Mouse (Mus musculus) stomach, embryonic 15.5 days (tissue): Measurements from ENCODE around the gene Dgcr2. TPM values are rescaled to one million over a fixed set of nuclear protein-coding genes. Genes with fewer than 3 reads are reported as not detected.

ENCODE experiments used
- ATAC-seq: fragments of 200-750 bp; cut with Nextera tagmentation; 2 replicates; pipeline ENCODE4 v1.8.0; 2017; ENCODE audit warnings: low read depth, moderate number of reproducible peaks, moderate TSS enrichment; ENCODE audit not compliant: insufficient read depth, low FRiP score
- H3K27ac ChIP-seq: fragments of 300-500 bp; sonication (generic); 2 replicates; pipeline ENCODE4 v1.5.1; 2015; ENCODE audit warnings: mild to moderate bottlenecking, inconsistent platforms
- H3K27me3 ChIP-seq: fragments of 300-500 bp; sonication (generic); replicated peaks from 2 replicates; pipeline ENCODE4 v1.6.1; 2015; ENCODE audit warnings: inconsistent platforms
- H3K36me3 ChIP-seq: fragments of 300-500 bp; sonication (generic); 2 replicates; pipeline ENCODE4 v1.6.1; 2015; ENCODE audit warnings: inconsistent platforms
- H3K4me1 ChIP-seq: fragments of 300-500 bp; sonication (generic); 2 replicates; pipeline ENCODE4 v1.6.1; 2015; ENCODE audit warnings: inconsistent platforms
- H3K4me2 ChIP-seq: fragments of 300-500 bp; sonication (generic); 2 replicates; pipeline ENCODE4 v1.6.1; 2015; ENCODE audit warnings: mild to moderate bottlenecking, inconsistent platforms
- H3K4me3 ChIP-seq: fragments of 300-500 bp; sonication (generic); replicated peaks from 2 replicates; pipeline ENCODE4 v1.5.1; 2015; ENCODE audit warnings: inconsistent platforms
- H3K9ac ChIP-seq: fragments of 300-500 bp; sonication (generic); 2 replicates; pipeline ENCODE4 v1.6.1; 2015; ENCODE audit warnings: inconsistent platforms
- H3K9me3 ChIP-seq: fragments of 300-500 bp; sonication (generic); 2 replicates; pipeline ENCODE4 v1.6.1; 2016; ENCODE audit warnings: inconsistent platforms
- WGBS: fragments of 180-500 bp; shearing (Covaris S2); methylation state at CpG from one replicate; pipeline ENCODE4 v1.1.7; 2015; 5-methylcytosine and 5-hydroxymethylcytosine counted together
- polyA plus RNA-seq: library from polyadenylated mRNA; unstranded; fragments of >200 nt; fragmentation: Nextera tagmentation; extraction: Ambion mirVana; gene quantifications from 2 replicates; pipeline ENCODE4 v1.2.1, GENCODE M21; 2015

The Dgcr2 gene
- polyA plus RNA-seq, 1 experiment from 2014 or later = 74.6 TPM

DNA sequence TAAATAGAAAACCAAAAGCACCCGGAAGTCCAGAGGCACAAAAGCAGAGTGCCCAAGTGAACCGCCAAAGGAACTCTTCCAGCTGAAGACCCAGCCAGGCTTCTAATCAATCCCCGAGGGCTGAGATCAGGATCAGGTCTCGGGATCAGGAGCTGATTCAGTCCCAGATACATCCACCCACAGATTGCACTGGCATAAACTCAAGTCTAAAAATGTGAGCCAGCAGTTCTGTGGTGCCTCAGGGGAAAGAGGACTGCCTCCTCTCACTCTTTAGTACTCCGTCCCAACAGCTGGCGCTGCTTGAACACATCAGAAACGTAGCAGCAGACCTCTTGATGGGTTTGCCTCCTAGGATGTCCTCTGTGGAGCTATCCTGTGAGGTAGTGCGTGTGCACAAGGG lies 81.8 kb downstream of the Dgcr2 start:
- Histone ChIP-seq H3K27ac (no peak overlapping the region), H3K9me3 (no peaks in the 10 kb centered on the region), H3K4me1 (0 out of 2 replicates have a peak, but pooled peaks cover 10% of the 10 kb centered on the region), H3K4me3 (no peak overlapping the region), H3K36me3 (no peaks in the 10 kb centered on the region), H3K9ac (no peak overlapping the region), H3K27me3 (no peaks in the 10 kb centered on the region), H3K4me2 (no peak overlapping the region)
- 82% methylated on average over 8 of the region's 8 CpGs for WGBS
- ATAC-seq = no peak

- H3K27me3 ChIP-seq = no peaks in the 10 kb centered on the region
- peak; percentile 81 for ATAC-seq
- H3K4me1 ChIP-seq = 0 out of 2 replicates have a peak, but pooled peaks cover 10% of the 10 kb centered on the region
- H3K4me3 ChIP-seq = peak overlapping the region; percentile 50
- WGBS = 2% methylated on average over 63 of the region's 63 CpGs
- H3K4me2 ChIP-seq = peak overlapping the region; percentile 96
- H3K9me3 ChIP-seq = no peaks in the 10 kb centered on the region
- peak overlapping the region; percentile 51; the same call in 1 of the 2 replicates for H3K9ac ChIP-seq
- no peaks in the 10 kb centered on the region for H3K36me3 ChIP-seq
- H3K27ac ChIP-seq = no peak overlapping the region; the same call in 1 of the 2 replicates
Measured at GRCm38 (mm10) chr16:17815411-17816402, 82.7 kb downstream of the Dgcr2 start.

GRCm38 (mm10) chr16:17813173-17813572 lies 85.2 kb downstream of the Dgcr2 start:
- ATAC-seq = no peak
- Histone ChIP-seq H3K27ac (no peak overlapping the region), H3K4me2 (no peak overlapping the region), H3K9me3 (no peaks in the 10 kb centered on the region), H3K27me3 (0 out of 2 replicates have a peak, but pooled peaks cover 8% of the 10 kb centered on the region), H3K36me3 (no peaks in the 10 kb centered on the region), H3K9ac (no peak overlapping the region), H3K4me3 (no peak overlapping the region), H3K4me1 (peaks cover 24% of the 10 kb centered on the region)
- WGBS = 49% methylated on average over 4 of the region's 4 CpGs

- no peak for ATAC-seq
- WGBS = 8% methylated on average over 5 of the region's 5 CpGs
- no peak overlapping the region for H3K9ac ChIP-seq
- H3K9me3 ChIP-seq = no peaks in the 10 kb centered on the region
- H3K4me2 ChIP-seq = no peak overlapping the region
- H3K4me1 ChIP-seq = peaks cover 34% of the 10 kb centered on the region
- H3K36me3 ChIP-seq = no peaks in the 10 kb centered on the region
- no peak overlapping the region for H3K27ac ChIP-seq
- 0 out of 2 replicates have a peak, but pooled peaks cover 8% of the 10 kb centered on the region for H3K27me3 ChIP-seq
- no peak overlapping the region for H3K4me3 ChIP-seq
Measured at GRCm38 (mm10) chr16:17812120-17812519, 86.2 kb downstream of the Dgcr2 start.

- ATAC-seq = no peak
Measured at GRCm38 (mm10) chr16:17809711-17810110, 88.7 kb downstream of the Dgcr2 start.

DNA sequence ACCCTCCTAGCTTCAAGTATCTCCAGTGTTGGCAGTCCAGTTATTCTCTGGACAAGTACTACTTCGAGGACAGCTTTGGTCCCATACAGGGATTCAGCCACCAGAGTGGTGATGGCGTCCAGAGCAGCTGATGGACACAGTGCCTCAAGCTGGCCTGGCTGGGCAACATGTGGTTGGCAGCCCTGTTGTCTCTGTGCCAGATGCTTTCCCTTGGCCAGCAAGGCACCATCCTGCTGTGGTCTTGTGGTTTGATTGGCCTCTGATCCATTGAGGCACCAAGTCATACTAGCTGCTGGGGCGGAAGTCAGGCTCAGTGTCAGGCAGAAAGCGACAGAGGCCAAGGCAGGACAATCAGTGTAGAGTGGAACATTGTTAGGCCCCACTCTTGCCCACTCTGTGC lies 89.2 kb downstream of the Dgcr2 start:
- ATAC-seq = no peak
- Histone ChIP-seq H3K4me1 (peaks cover 46% of the 10 kb centered on the region), H3K9me3 (no peaks in the 10 kb centered on the region), H3K27ac (peak overlapping the region; percentile 72), H3K36me3 (peaks cover 3% of the 10 kb centered on the region; the same call in 1 of the 2 replicates), H3K4me2 (no peak overlapping the region), H3K4me3 (no peak overlapping the region), H3K27me3 (peaks cover 27% of the 10 kb centered on the region), H3K9ac (no peak overlapping the region)
- WGBS = 86% methylated on average over 4 of the region's 4 CpGs

More at GRCm38 (mm10) chr16:17809711-17810110, 88.7 kb downstream of the Dgcr2 start:
- H3K9me3 ChIP-seq = no peaks in the 10 kb centered on the region
- H3K4me3 ChIP-seq = no peak overlapping the region
- peaks cover 3% of the 10 kb centered on the region; the same call in 1 of the 2 replicates for H3K36me3 ChIP-seq
- WGBS = 19% methylated on average over 7 of the region's 7 CpGs
- H3K27me3 ChIP-seq = peaks cover 21% of the 10 kb centered on the region
- peak overlapping the region; percentile 72 for H3K27ac ChIP-seq
- H3K4me1 ChIP-seq = peaks cover 40% of the 10 kb centered on the region
- H3K9ac ChIP-seq = no peak overlapping the region
- H3K4me2 ChIP-seq = no peak overlapping the region

DNA sequence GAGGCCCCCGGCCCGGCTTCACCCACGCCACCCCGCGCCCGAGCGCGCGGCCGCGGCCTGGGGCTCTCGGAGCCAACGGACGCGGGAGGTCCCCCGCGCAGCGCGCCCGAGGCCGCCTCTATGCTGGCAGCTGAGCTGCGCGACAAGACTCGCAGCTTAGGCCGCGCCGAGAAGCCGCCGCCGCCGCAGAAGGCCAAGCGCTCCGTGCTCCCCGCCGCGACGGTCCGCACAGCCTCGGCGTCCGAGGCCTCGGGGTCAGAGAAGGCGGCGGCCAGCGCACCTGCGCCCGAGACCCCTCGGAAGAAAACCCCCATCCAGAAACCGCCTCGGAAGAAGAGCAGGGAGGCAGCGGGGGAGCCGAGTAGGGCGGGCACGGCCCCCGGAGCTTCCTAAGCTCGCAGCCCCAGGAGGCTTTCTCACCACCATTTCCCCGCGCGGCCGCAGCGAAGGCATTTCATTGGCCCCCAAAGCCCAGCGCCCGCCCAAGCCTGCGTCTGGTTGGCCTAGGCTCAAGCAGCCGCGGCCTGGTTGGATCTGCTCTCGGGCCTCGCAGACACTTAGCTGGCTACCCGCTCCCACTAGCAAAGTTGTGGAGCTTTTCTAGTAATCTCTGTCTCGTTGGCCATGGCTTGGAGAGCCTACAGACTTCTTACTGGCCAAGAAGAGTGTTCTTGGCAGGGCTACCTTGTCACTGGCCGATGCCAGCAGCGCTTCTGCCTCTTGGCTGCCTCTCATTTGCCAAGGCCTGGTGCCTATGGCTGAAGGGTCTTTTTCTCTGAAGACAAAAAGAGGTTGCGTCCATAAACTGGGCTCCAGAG lies 91.0 kb downstream of the Dgcr2 start:
- H3K36me3 ChIP-seq = peaks cover 10% of the 10 kb centered on the region
- peak overlapping the region; percentile 82 for H3K4me2 ChIP-seq
- ATAC-seq = peak; percentile 62; the same call in 1 of the 2 replicates
- H3K9me3 ChIP-seq = no peaks in the 10 kb centered on the region
- peaks cover 63% of the 10 kb centered on the region for H3K4me1 ChIP-seq
- no peak overlapping the region for H3K27ac ChIP-seq
- 12% methylated on average over 73 of the region's 73 CpGs for WGBS
- peak overlapping the region; percentile 14 for H3K9ac ChIP-seq
- H3K4me3 ChIP-seq = peak overlapping the region; percentile 44
- H3K27me3 ChIP-seq = peaks cover 44% of the 10 kb centered on the region

DNA sequence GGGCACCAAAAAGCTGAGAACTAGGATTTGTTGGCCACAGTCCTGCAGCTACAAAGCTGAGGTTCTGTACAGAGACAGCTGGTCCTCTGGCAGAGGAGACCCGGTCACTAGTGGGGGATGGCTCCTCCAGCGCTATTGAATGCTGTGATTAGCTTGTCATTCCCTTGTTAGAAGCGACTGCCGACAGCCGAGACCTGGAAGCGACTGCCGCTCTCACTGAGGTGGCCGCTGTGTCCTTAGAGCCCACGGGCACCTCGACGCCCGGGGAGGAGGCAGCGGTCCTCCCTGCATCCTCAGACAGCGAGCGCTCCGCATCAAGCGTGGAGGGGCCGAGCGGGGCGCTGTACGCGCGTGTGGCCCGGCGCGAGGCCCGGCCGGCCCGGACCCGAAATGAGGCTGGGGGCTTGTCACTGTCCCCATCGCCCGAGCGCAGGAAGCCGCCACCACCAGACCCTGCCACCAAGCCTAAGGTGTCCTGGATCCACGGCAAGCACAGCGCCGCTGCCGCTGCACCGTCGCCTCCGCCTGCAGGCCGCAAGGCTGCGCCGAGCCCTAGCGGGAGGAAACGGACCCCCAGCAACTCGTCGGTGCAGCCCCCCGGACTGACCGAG lies 91.7 kb downstream of the Dgcr2 start:
- ATAC-seq = no peak
- peaks cover 50% of the 10 kb centered on the region for H3K27me3 ChIP-seq
- WGBS = 25% methylated on average over 49 of the region's 50 CpGs

DNA sequence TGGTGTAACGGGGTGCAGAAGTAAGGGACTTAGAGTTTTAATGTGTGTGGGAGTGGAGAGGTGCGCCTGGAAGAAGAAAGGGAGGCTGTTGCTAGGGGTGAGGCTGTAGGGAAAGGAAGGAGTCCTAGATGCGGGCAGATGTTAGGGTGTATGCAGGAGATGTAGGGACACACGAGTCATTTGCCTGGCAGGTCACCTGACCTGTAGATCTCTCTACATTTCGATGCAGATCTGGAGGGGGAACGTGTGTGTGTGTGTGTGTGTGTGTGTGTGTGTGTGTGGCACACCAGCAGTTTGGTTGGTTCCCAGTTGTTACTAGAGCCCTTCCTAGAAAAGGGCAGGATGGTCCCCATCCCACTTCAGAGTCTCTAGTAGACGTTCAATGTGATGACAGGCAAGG lies 93.4 kb downstream of the Dgcr2 start:
- Histone ChIP-seq H3K36me3 (peaks cover 10% of the 10 kb centered on the region), H3K4me2 (peak overlapping the region; percentile 60), H3K4me1 (peaks cover 80% of the 10 kb centered on the region), H3K9ac (no peak overlapping the region), H3K9me3 (no peaks in the 10 kb centered on the region), H3K27me3 (peaks cover 55% of the 10 kb centered on the region), H3K4me3 (no peak overlapping the region; the same call in 1 of the 2 replicates), H3K27ac (no peak overlapping the region)
- ATAC-seq = no peak
- 54% methylated on average over 7 of the region's 7 CpGs for WGBS

More for the DNA sequence above, 91.7 kb downstream of the Dgcr2 start:
- Histone ChIP-seq H3K4me2 (peak overlapping the region; percentile 82), H3K36me3 (peaks cover 10% of the 10 kb centered on the region), H3K9ac (peak overlapping the region; percentile 14), H3K9me3 (no peaks in the 10 kb centered on the region), H3K4me3 (peak overlapping the region; percentile 44), H3K27ac (0 out of 2 replicates have a peak overlapping the region, but pooled peaks have one; percentile 4), H3K4me1 (peaks cover 69% of the 10 kb centered on the region)

DNA sequence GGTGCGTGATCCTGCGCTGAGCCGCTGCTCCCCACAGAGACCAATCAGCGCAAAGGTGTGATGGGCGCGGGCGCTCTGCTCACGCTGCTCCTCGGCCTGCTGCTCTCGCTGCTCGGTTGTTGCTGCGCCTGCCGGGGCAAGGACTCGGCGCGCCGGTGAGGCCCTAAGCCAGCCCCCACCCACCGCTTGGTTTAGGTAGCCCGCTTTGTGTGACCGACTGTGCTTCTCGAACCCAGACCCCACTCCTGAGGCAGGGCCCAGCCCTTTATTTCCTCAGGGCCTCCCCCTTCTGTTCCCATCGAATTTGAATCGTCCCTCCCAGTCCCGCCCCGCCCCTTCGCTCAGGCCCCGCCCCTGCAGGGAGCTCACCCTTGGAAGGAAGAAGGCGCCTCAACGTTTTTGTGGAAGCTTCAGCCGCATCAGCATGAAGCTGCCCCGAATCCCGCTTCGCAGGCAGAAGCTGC lies 93.9 kb downstream of the Dgcr2 start:
- no peak overlapping the region for H3K27ac ChIP-seq
- WGBS = 21% methylated on average over 33 of the region's 33 CpGs
- no peaks in the 10 kb centered on the region for H3K9me3 ChIP-seq
- ATAC-seq = peak; percentile 12; the same call in 1 of the 2 replicates
- peak overlapping the region; percentile 31 for H3K4me3 ChIP-seq
- H3K27me3 ChIP-seq = peaks cover 57% of the 10 kb centered on the region
- peaks cover 10% of the 10 kb centered on the region for H3K36me3 ChIP-seq
- H3K4me1 ChIP-seq = peaks cover 78% of the 10 kb centered on the region
- H3K9ac ChIP-seq = no peak overlapping the region
- peak overlapping the region; percentile 60 for H3K4me2 ChIP-seq
